Mouse (Mus musculus) inflammation-experienced regulatory T-cells (primary cell): Measurements from ENCODE around the gene Gm4307. TPM values are rescaled to one million over a fixed set of nuclear protein-coding genes. Genes with fewer than 3 reads are reported as not detected.

Experiments used
- polyA plus RNA-seq, 2 experiments: library from polyadenylated mRNA; unstranded; fragments of 100-300 nt; shearing (Covaris generic); gene quantifications; one replicate each; pipeline ENCODE4 v1.2.1; 2017

The Gm4307 gene
- not detected for polyA plus RNA-seq

GRCm38 (mm10) chr10:100361038-100361437 is at the start of gene Gm4307:
Gm4307 (plus strand) TSS chr10:100361338.

DNA sequence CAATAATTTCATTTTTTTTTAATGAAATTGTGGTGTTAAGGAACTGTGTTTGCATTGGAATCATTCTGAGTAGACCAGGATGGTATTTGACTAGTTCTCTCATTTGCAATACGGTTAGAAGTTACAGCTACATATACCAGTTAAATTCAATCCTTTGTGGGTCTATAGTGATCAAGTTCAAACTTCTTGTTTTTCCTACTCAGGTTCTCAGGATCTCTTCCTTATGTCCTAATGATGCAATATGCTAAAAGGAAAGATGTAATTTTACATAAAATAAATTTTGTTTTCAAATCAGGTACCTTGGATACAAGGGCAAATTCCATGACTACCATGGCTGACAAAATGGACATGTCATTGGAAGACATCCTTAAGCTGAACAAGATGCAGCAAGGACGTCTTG is 25.8 kb upstream of the Gm4307 start, which contains the start of gene Gm4301:
TSS of gene Gm4301 (plus strand) at position 301 of the 400 bp plus-strand sequence.

GRCm38 (mm10) chr10:100340536-100340935 is 20.6 kb upstream of the Gm4307 start, which contains the start of gene Gm4302:
Gm4302 (plus strand) TSS chr10:100340836.

DNA sequence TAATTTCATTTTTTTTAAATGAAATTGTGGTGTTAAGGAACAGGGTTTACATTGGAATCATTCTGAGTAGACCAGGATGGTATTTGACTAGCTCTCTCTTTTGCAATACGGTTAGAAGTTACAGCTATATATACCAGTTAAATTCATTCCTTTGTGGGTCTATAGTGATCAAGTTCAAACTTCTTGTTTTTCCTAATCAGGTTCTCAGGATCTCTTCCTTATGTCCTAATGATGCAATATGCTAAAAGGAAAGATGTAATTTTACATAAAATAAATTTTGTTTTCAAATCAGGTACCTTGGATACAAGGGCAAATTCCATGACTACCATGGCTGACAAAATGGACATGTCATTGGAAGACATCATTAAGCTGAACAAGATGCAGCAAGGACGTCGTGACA is 15.5 kb upstream of the Gm4307 start, which contains the start of gene Gm4303:
TSS of gene Gm4303 (plus strand) at position 301 of the 400 bp plus-strand sequence.

GRCm38 (mm10) chr10:100350793-100351192 is 10.3 kb upstream of the Gm4307 start, which contains the start of gene Gm4305:
Gm4305 (plus strand) TSS chr10:100351093.

DNA sequence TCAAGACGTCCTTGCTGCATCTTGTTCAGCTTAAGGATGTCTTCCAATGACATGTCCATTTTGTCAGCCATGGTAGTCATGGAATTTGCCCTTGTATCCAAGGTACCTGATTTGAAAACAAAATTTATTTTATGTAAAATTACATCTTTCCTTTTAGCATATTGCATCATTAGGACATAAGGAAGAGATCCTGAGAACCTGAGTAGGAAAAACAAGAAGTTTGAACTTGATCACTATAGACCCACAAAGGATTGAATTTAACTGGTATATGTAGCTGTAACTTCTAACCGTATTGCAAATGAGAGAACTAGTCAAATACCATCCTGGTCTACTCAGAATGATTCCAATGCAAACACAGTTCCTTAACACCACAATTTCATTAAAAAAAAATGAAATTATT is 21.3 kb downstream of the Gm4307 start, which contains the start of gene Gm4312:
TSS of gene Gm4312 (minus strand) at position 101 of the 400 bp plus-strand sequence.

Other genes with a start within 250 kb of the Gm4307 start
- under 1 TPM; 0.22 to 0.93 TPM for gene Gm4301, start 25.7 kb upstream of the Gm4307 start, polyA plus RNA-seq
- gene Gm4302, start 20.5 kb upstream of the Gm4307 start, polyA plus RNA-seq = 1 to 10 TPM in 1 of 2 experiments, not detected in 1; 1.0 TPM
- gene Gm4303, start 15.4 kb upstream of the Gm4307 start, polyA plus RNA-seq = not detected
- gene Gm4305, start 10.2 kb upstream of the Gm4307 start, polyA plus RNA-seq = not detected
- gene Gm4312, start 21.2 kb downstream of the Gm4307 start, polyA plus RNA-seq = under 1 TPM; 0.22 to 0.93 TPM
- 1 to 10 TPM; 2.2 to 3.6 TPM for gene Tmtc3, start 126.0 kb downstream of the Gm4307 start, polyA plus RNA-seq
- 1 to 10 TPM; 4.1 to 4.4 TPM for gene Cep290, start 126.2 kb downstream of the Gm4307 start, polyA plus RNA-seq
- gene 4930430F08Rik, start 229.1 kb downstream of the Gm4307 start, polyA plus RNA-seq = 10 to 100 TPM in 1 of 2 experiments, 1 to 10 TPM in 1; 6.7 to 12.2 TPM
- not detected for gene 1700017N19Rik, start 229.1 kb downstream of the Gm4307 start, polyA plus RNA-seq